Mouse (Mus musculus): ENCODE measurements around the gene Enpp4. TPM values are rescaled to one million over a fixed set of nuclear protein-coding genes. Genes with fewer than 3 reads are reported as not detected.

Gene Enpp4
- polyA plus RNA-seq, 1 experiment from 2014 or later, result 5.7 TPM

- H3K27ac ChIP-seq (ENCODE audit: low read length), result no peak overlapping the region
Observed at GRCm38 (mm10) chr17:44053427-44053826, 52.2 kb downstream of the Enpp4 start.

More at GRCm38 (mm10) chr17:44053427-44053826, 52.2 kb downstream of the Enpp4 start:
- no peak overlapping the region for H3K4me2 ChIP-seq (ENCODE audit: low read length)
- no peaks in the 10 kb centered on the region for H3K36me3 ChIP-seq (ENCODE audit: control insufficient read depth, insufficient read depth)
- WGBS, result 81% methylated on average over 4 of the region's 4 CpGs
- H3K4me1 ChIP-seq (replicated peaks; ENCODE audit: control insufficient read depth, insufficient read depth, low read length), result no peaks in the 10 kb centered on the region
- H3K27me3 ChIP-seq (replicated peaks; ENCODE audit: control insufficient read depth, insufficient read depth, low read length), result no peaks in the 10 kb centered on the region
- no peaks in the 10 kb centered on the region for H3K9me3 ChIP-seq (ENCODE audit: control insufficient read depth, low read length)
- no peak for ATAC-seq
- H3K9ac ChIP-seq (replicated peaks; ENCODE audit: low read depth, low read length), result no peak overlapping the region
- no peak overlapping the region for H3K4me3 ChIP-seq (replicated peaks; ENCODE audit: low read length)

Other genes starting within 250 kb of the Enpp4 start
- 75.7 and 90.0 TPM in 2 replicates for gene Enpp5, start 27.0 kb downstream of the Enpp4 start, polyA plus RNA-seq (2015; fragmentation: Nextera tagmentation; extraction: Ambion mirVana)
- 0.18 and 0.25 TPM in 2 replicates for gene Clic5, start 82.8 kb upstream of the Enpp4 start, polyA plus RNA-seq (2015; fragmentation: Nextera tagmentation; extraction: Ambion mirVana)